Mouse (Mus musculus) left cerebral cortex, postnatal 4 days (tissue): ENCODE measurements at regions not wholly inside any gene's neighbourhood (a gene's known extent, or its start where the extent isn't known, plus 50 kb on each side); places are given as distances from the start of the nearest gene placed in this dataset.

Experiments used
- DNase-seq: peaks from one replicate; pipeline ENCODE4 v3.0.0-alpha.2; 2022
- intact Hi-C: fragments of 180-260 bp; cut with DNase I; formaldehyde crosslinking; loops from one replicate; pipeline ENCODE4 v1.15.1; 2025

GRCm38 (mm10) chr8:115429291-115429883 is 278.2 kb downstream of the Maf start:
- DNase-seq, result no peak
- intact Hi-C loops, result no loop called here

GRCm38 (mm10) chr8:115428528-115429290 is 278.9 kb downstream of the Maf start:
- DNase-seq, result no peak
- intact Hi-C loops, result no loop called here

- DNase-seq, result no peak
- intact Hi-C loops, result no loop called here
Observed at GRCm38 (mm10) chr8:115428022-115428421, 279.6 kb downstream of the Maf start.

GRCm38 (mm10) chr8:115427490-115427889 is 280.1 kb downstream of the Maf start:
- DNase-seq, result no peak
- intact Hi-C loops, result no loop called here

GRCm38 (mm10) chr8:115426543-115426942 is 281.1 kb downstream of the Maf start:
- intact Hi-C loops, result no loop called here
- DNase-seq, result no peak

GRCm38 (mm10) chr8:115425360-115425759 is 282.2 kb downstream of the Maf start:
- intact Hi-C loops, result no loop called here
- no peak for DNase-seq

- DNase-seq, result no peak
- intact Hi-C loops, result no loop called here
Observed at GRCm38 (mm10) chr8:115423682-115424081, 283.9 kb downstream of the Maf start.

- no peak for DNase-seq
- intact Hi-C loops, result no loop called here
Observed at GRCm38 (mm10) chr8:115423056-115423455, 284.5 kb downstream of the Maf start.

GRCm38 (mm10) chr8:115420536-115420935 is 287.1 kb downstream of the Maf start:
- intact Hi-C loops, result no loop called here
- DNase-seq, result no peak

GRCm38 (mm10) chr8:115420131-115420530 is 287.5 kb downstream of the Maf start:
- intact Hi-C loops, result no loop called here
- DNase-seq, result no peak

GRCm38 (mm10) chr8:115418056-115418455 is 289.5 kb downstream of the Maf start:
- no peak for DNase-seq
- intact Hi-C loops, result no loop called here

- intact Hi-C loops, result no loop called here
- DNase-seq, result peak; percentile 17
Observed at GRCm38 (mm10) chr8:115414061-115414473, 293.5 kb downstream of the Maf start.

GRCm38 (mm10) chr8:115411756-115412155 is 295.8 kb downstream of the Maf start:
- no peak for DNase-seq
- intact Hi-C loops, result no loop called here

GRCm38 (mm10) chr8:115411061-115411460 is 296.5 kb downstream of the Maf start:
- DNase-seq, result no peak
- intact Hi-C loops, result no loop called here

GRCm38 (mm10) chr8:115410191-115410590 is 297.4 kb downstream of the Maf start:
- intact Hi-C loops, result no loop called here
- DNase-seq, result no peak

- no peak for DNase-seq
- intact Hi-C loops, result no loop called here
Observed at GRCm38 (mm10) chr8:115407535-115407934, 300.1 kb downstream of the Maf start.

GRCm38 (mm10) chr8:115403601-115404000 is 304.0 kb downstream of the Maf start:
- intact Hi-C loops, result no loop called here
- no peak for DNase-seq

GRCm38 (mm10) chr8:115402471-115403197 is 305.0 kb downstream of the Maf start:
- DNase-seq, result peak; percentile 21
- intact Hi-C loops, result no loop called here
